Mouse (Mus musculus): ENCODE measurements at regions not wholly inside any gene's neighbourhood (a gene's known extent, or its start where the extent isn't known, plus 50 kb on each side); places are given as distances from the start of the nearest gene placed in this dataset.

GRCm38 (mm10) chr4:83104045-83104681 lies 52.0 kb upstream of the Frem1 start:
- Histone ChIP-seq H3K4me1 (peaks cover 42% of the 10 kb centered on the region), H3K9ac (no peak overlapping the region), H3K4me3 (no peak overlapping the region), H3K4me2 (peak overlapping the region; percentile 49), H3K36me3 (no peaks in the 10 kb centered on the region), H3K9me3 (no peaks in the 10 kb centered on the region), H3K27ac (replicated peaks) (peak overlapping the region; percentile 78), H3K27me3 (replicated peaks) (no peaks in the 10 kb centered on the region)
- WGBS = 10% methylated on average over 5 of the region's 5 CpGs
- ATAC-seq (ENCODE audit: extremely low read depth, insufficient number of reproducible peaks, low FRiP score, low TSS enrichment) = peak; percentile 63; the same call in 1 of the 2 replicates

GRCm38 (mm10) chr4:83102893-83103292 lies 50.8 kb upstream of the Frem1 start:
- Histone ChIP-seq H3K27me3 (replicated peaks) (no peaks in the 10 kb centered on the region), H3K4me1 (peaks cover 42% of the 10 kb centered on the region), H3K4me3 (no peak overlapping the region), H3K36me3 (no peaks in the 10 kb centered on the region), H3K9me3 (no peaks in the 10 kb centered on the region), H3K4me2 (no peak overlapping the region), H3K9ac (no peak overlapping the region), H3K27ac (replicated peaks) (no peak overlapping the region)
- WGBS = 85% methylated on average over 2 of the region's 2 CpGs
- ATAC-seq (ENCODE audit: extremely low read depth, insufficient number of reproducible peaks, low FRiP score, low TSS enrichment) = no peak

GRCm38 (mm10) chr4:83102022-83102421 lies 49.9 kb upstream of the Frem1 start:
- no peaks in the 10 kb centered on the region for H3K36me3 ChIP-seq
- peaks cover 42% of the 10 kb centered on the region for H3K4me1 ChIP-seq
- 0 out of 2 replicates have a peak overlapping the region, but pooled peaks have one; percentile 36 for H3K27ac ChIP-seq (replicated peaks)
- no peak overlapping the region for H3K4me3 ChIP-seq
- no peak for ATAC-seq (ENCODE audit: extremely low read depth, insufficient number of reproducible peaks, low FRiP score, low TSS enrichment)
- H3K9me3 ChIP-seq = no peaks in the 10 kb centered on the region
- H3K4me2 ChIP-seq = no peak overlapping the region
- no peaks in the 10 kb centered on the region for H3K27me3 ChIP-seq (replicated peaks)
- no peak overlapping the region for H3K9ac ChIP-seq
- WGBS = 57% methylated on average over 3 of the region's 3 CpGs

Data from heart, embryonic 13.5 days (tissue).